Mouse (Mus musculus) testis, adult 2 months (tissue): Measurements from ENCODE around the gene Txndc5. TPM values are rescaled to one million over a fixed set of nuclear protein-coding genes. Genes with fewer than 3 reads are reported as not detected.

ENCODE experiments used
- H3K27ac ChIP-seq: fragments of 200-500 bp; 2 replicates; pipeline ENCODE4 v1.5.1; 2012; ENCODE audit warnings: low read depth, low read length; ENCODE audit not compliant: control insufficient read depth, insufficient read depth
- H3K27me3 ChIP-seq: fragments of 200-500 bp; 2 replicates; pipeline ENCODE4 v1.6.1; 2012; ENCODE audit warnings: mild to moderate bottlenecking, low read length, moderate library complexity; ENCODE audit not compliant: control insufficient read depth, insufficient read depth
- H3K36me3 ChIP-seq: fragments of 200-500 bp; 2 replicates; pipeline ENCODE4 v1.6.1; 2012; ENCODE audit warnings: mild to moderate bottlenecking, low read length; ENCODE audit not compliant: control insufficient read depth, insufficient read depth
- H3K4me1 ChIP-seq: fragments of 200-500 bp; 2 replicates; pipeline ENCODE4 v1.6.1; 2012; ENCODE audit warnings: low read length; ENCODE audit not compliant: control insufficient read depth, insufficient read depth
- H3K4me3 ChIP-seq: fragments of 200-500 bp; 2 replicates; pipeline ENCODE4 v1.5.1; 2012; ENCODE audit warnings: low read depth, mild to moderate bottlenecking, low read length, moderate library complexity, mixed read lengths; ENCODE audit not compliant: control insufficient read depth
- CTCF ChIP-seq: fragments of 200-500 bp; IDR thresholded peaks from 2 replicates; pipeline ENCODE4 v1.5.1; 2012; ENCODE audit warnings: low read depth, mild to moderate bottlenecking, inconsistent platforms, low read length, moderate library complexity; ENCODE audit not compliant: control insufficient read depth, insufficient read depth, insufficient replicate concordance
- POLR2A ChIP-seq: fragments of 200-500 bp; IDR thresholded peaks from 2 replicates; pipeline ENCODE4 v1.6.1; 2012; ENCODE audit warnings: low read depth, mild to moderate bottlenecking, inconsistent platforms, low read length, moderate library complexity; ENCODE audit not compliant: control insufficient read depth
- polyA plus RNA-seq: library from polyadenylated mRNA; depleted of rRNA; stranded (reverse); fragments of >200 nt; gene quantifications from 2 replicates; pipeline ENCODE4 v1.2.3, GENCODE M21; 2012

Txndc5 gene
- polyA plus RNA-seq, 1 experiment, result 15.8 TPM

DNA sequence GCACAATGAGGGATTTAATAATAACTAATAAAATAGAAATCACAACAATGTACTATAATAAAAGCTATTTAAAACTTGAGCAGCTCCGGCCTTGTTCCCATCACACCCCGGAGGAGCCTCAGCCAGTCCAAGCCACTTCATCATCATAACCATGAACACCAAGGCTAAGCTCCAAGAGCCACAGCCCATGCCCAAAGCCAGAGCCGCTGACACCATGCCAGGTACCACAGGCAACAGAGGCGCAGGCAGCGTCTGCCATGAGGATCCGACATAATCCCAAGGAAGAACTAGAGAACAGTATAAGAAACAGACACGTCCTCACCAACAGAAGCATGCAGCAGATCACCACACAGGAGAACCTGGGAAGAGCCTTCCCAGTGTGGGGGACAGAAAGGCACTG lies 14.7 kb downstream of the Txndc5 start:
- H3K36me3 ChIP-seq, result no peaks in the 10 kb centered on the region

DNA sequence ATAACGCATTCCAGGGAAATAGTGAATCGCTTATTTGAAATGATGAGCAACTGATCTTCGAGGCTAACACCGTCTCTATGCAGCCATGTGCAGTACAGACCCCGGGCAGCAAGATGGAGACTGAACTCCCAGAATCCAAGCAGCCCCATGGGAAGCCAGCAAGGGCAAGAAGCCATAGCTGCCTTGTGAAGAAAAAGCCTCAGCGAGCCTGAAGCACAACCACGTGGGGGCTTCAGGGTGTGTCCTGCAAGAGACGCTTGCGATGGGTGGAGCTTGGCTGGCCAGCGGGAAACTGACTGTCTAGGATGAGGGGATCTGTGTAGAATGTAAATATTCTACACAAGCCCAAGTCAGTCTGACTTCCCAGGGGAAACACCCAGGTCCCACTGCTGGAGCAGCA lies 16.6 kb downstream of the Txndc5 start:
- no peak overlapping the region for H3K27ac ChIP-seq
- H3K36me3 ChIP-seq, result no peaks in the 10 kb centered on the region
- no peaks in the 10 kb centered on the region for H3K4me1 ChIP-seq
- no peak overlapping the region for H3K4me3 ChIP-seq
- H3K27me3 ChIP-seq, result no peaks in the 10 kb centered on the region
- TF ChIP-seq CTCF (no peak), POLR2A (no peak)

More for the DNA sequence above, 14.7 kb downstream of the Txndc5 start:
- Histone ChIP-seq H3K27me3 (no peaks in the 10 kb centered on the region), H3K4me3 (no peak overlapping the region), H3K4me1 (no peaks in the 10 kb centered on the region), H3K27ac (no peak overlapping the region)
- TF ChIP-seq CTCF (no peak), POLR2A (no peak)

DNA sequence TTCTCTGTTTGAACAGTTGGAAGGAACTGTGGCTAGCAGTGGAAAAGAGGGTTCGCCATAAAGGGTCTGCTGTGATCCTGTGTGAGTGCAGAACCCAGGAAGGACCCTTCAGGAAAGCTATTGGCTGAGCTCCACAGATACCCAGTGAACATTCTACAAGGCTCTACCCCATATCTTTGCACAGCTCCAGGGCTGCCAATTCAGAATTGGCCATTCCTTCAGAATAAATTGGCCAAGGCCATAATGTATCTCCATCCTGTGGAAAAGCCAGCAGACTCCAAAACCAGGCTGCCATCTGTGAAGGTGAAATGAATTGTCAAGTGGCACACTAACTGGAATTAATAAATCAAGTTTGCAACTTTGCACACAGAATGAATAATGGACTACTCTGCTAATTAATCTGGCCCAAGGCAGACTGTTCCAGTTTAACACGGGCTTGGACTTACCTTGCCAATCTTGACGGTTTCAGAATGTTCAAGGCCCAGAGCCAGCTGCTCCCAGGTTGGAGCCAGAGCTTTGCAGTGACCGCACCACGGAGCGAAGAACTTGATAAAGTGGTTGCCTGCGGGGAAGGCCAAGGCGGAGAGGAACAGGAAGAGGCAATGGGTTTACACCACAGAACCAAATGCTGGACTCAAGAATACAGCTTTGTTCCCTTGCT lies 18.8 kb downstream of the Txndc5 start:
- Histone ChIP-seq H3K27ac (no peak overlapping the region), H3K36me3 (no peaks in the 10 kb centered on the region), H3K4me3 (no peak overlapping the region), H3K4me1 (no peaks in the 10 kb centered on the region), H3K27me3 (no peaks in the 10 kb centered on the region)
- TF ChIP-seq POLR2A (no peak), CTCF (no peak)

DNA sequence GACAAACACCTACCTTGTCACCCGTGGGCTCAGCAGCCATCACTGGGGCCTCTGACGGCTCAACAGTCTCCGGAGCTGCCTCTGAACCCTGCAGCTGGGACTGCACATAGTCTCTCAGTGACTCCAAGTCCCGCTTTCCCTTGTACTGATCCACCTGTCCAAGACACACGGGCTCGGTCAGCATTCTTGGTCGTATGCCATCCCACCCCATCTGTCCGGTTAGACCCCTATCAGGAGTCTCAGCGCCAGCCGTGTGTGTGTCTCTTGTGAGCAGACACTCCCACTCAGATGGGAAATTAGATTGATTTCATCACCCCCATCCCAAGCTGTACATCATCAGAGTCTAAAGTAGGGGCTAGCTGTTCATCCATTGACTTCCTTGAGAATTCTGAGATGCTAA lies 21.7 kb downstream of the Txndc5 start:
- TF ChIP-seq CTCF, result no peak
- TF ChIP-seq POLR2A, result no peak
- no peaks in the 10 kb centered on the region for H3K36me3 ChIP-seq

DNA sequence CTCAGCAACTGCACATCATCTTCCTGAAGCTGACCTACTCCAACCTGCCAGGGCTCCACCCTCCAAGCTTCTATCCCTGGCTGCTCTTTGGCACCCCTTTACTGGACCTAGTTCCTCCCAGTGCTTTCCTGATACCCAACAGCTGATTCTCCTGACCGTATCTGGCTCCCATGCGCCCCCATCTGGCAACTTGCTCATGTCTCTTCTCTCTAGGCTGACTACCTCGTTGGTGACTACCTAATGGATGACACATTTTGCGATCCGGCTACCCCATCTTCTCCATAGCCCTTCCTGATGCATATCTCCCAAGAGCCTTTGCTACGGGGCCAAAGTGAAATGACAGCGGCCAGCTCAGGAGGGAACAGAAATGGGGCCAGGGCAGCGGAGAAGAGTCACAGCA lies 22.3 kb downstream of the Txndc5 start:
- Histone ChIP-seq H3K27ac (no peak overlapping the region), H3K4me1 (no peaks in the 10 kb centered on the region), H3K36me3 (no peaks in the 10 kb centered on the region), H3K27me3 (no peaks in the 10 kb centered on the region), H3K4me3 (no peak overlapping the region)
- TF ChIP-seq POLR2A (no peak), CTCF (no peak)

More for the DNA sequence above, 21.7 kb downstream of the Txndc5 start:
- Histone ChIP-seq H3K27me3 (no peaks in the 10 kb centered on the region), H3K4me1 (no peaks in the 10 kb centered on the region), H3K4me3 (no peak overlapping the region), H3K27ac (no peak overlapping the region)

DNA sequence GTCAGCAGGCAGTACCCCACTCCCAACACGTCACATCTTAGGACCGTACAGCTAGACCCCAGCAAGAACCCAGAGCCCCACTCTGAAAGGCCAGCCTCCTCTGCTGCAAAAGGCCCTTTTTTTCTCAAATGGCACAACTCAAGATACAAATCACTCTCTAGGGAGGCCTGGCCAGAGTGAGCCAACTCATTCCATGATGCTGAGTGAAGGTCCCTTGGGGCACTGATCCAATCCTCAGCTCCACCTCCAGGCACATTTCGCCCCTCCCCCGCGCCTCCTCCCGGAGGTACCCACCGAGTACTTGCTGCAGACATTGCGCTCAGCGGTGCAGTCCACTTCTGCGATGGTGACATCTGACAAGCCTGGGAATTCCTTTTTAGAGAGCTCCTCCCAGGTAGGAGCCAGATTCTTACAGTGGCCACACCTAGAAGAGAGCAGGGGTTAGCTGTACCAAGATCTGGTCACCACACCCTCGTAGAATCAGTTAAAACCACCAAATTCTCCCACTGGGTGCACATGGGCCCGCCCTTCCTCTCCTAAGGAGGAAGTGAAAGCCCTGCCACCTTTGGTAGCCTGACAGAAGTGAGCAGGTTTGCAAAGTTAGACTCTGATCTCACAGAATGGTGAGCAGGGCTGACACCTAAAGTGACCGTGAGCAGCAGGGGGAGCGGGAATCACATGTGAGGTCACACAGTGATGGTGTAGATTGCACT lies 25.3 kb downstream of the Txndc5 start:
- H3K4me1 ChIP-seq, result no peaks in the 10 kb centered on the region
- H3K27me3 ChIP-seq, result no peaks in the 10 kb centered on the region
- no peak overlapping the region for H3K4me3 ChIP-seq
- H3K36me3 ChIP-seq, result no peaks in the 10 kb centered on the region
- H3K27ac ChIP-seq, result no peak overlapping the region
- TF ChIP-seq POLR2A (no peak), CTCF (no peak)

DNA sequence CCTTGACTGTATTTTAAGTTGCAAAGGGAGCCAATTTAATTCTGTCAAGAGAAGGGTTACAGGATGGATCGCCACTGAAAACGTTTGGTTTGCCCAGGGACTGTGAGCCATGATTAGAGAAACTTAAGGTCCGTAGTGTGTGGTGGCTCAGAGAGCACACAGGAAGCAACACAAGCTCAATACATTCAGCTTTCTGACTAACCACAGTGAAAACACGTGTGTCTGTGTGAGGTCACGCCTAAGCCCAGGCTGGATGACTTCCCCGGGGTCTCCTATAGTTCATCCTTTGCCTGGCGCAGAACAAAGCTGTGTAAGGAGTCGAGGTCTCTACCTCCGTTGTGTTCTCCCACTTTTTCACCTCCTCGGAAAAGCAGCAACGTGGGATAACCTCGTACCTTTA lies 27.3 kb downstream of the Txndc5 start:
- no peaks in the 10 kb centered on the region for H3K36me3 ChIP-seq
- H3K27me3 ChIP-seq, result no peaks in the 10 kb centered on the region
- H3K4me1 ChIP-seq, result no peaks in the 10 kb centered on the region
- H3K4me3 ChIP-seq, result no peak overlapping the region
- no peak overlapping the region for H3K27ac ChIP-seq
- TF ChIP-seq POLR2A (no peak), CTCF (no peak)
